Mouse (Mus musculus) urinary bladder, postnatal 36 days (tissue): Measurements from ENCODE around the gene Mroh2a.

Source experiments
- DNase-seq, 2 experiments: peaks; one replicate each; pipeline ENCODE4 v3.0.0; 2022; ENCODE audit warnings: low spot score in 2 of 2, mixed read lengths in 1 of 2

Mroh2a gene

GRCm38 (mm10) chr1:88276524-88277097, 49.8 kb downstream of the Mroh2a start:
- DNase-seq = no peak

- DNase-seq = peak; percentile 100
Measured at GRCm38 (mm10) chr1:88277098-88277817, 50.5 kb downstream of the Mroh2a start, which contains the start of the genes Hjurp and Trpm8. Hjurp (minus strand) TSS chr1:88277633. Trpm8 (plus strand) TSS chr1:88277661.

GRCm38 (mm10) chr1:88277818-88278511, 51.2 kb downstream of the Mroh2a start:
- DNase-seq = no peak

GRCm38 (mm10) chr1:88279111-88280005, 52.6 kb downstream of the Mroh2a start:
- peak in 1 of 2 experiments; percentile 46 for DNase-seq

GRCm38 (mm10) chr1:88280006-88280690, 53.4 kb downstream of the Mroh2a start:
- DNase-seq = no peak

GRCm38 (mm10) chr1:88282301-88282700, 55.5 kb downstream of the Mroh2a start:
- no peak for DNase-seq

GRCm38 (mm10) chr1:88283376-88284227, 56.8 kb downstream of the Mroh2a start:
- DNase-seq = no peak

- DNase-seq = no peak
Measured at GRCm38 (mm10) chr1:88284228-88284945, 57.6 kb downstream of the Mroh2a start.

- DNase-seq = no peak
Measured at GRCm38 (mm10) chr1:88284946-88285320, 58.1 kb downstream of the Mroh2a start.

- DNase-seq = no peak
Measured at GRCm38 (mm10) chr1:88285652-88286051, 58.9 kb downstream of the Mroh2a start.

- no peak for DNase-seq
Measured at GRCm38 (mm10) chr1:88286136-88286845, 59.5 kb downstream of the Mroh2a start.

- DNase-seq = no peak
Measured at GRCm38 (mm10) chr1:88286887-88287696, 60.3 kb downstream of the Mroh2a start.

GRCm38 (mm10) chr1:88287697-88287980, 60.9 kb downstream of the Mroh2a start:
- DNase-seq = peak; percentile 74 to 80

GRCm38 (mm10) chr1:88288056-88288788, 61.4 kb downstream of the Mroh2a start:
- DNase-seq = no peak

- DNase-seq = no peak
Measured at GRCm38 (mm10) chr1:88288789-88289127, 62.0 kb downstream of the Mroh2a start.

- DNase-seq = no peak
Measured at GRCm38 (mm10) chr1:88289152-88289551, 62.4 kb downstream of the Mroh2a start.

GRCm38 (mm10) chr1:88289917-88290316, 63.1 kb downstream of the Mroh2a start:
- no peak for DNase-seq

- no peak for DNase-seq
Measured at GRCm38 (mm10) chr1:88290511-88290910, 63.7 kb downstream of the Mroh2a start.
